Mouse (Mus musculus) lung, embryonic 14.5 days (tissue): ENCODE measurements around the gene Olfr967. TPM values are rescaled to one million over a fixed set of nuclear protein-coding genes. Genes with fewer than 3 reads are reported as not detected.
"Not testable (repeated sequence)": the region's sequence is repeated elsewhere in the genome, so short reads cannot be mapped to it uniquely, and the experiment has no call there.

Source experiments
- ATAC-seq: fragments of 200-750 bp; cut with Nextera tagmentation; 2 replicates; pipeline ENCODE4 v1.8.0; 2017; ENCODE audit warnings: mild to moderate bottlenecking, moderate TSS enrichment, moderate library complexity; ENCODE audit not compliant: insufficient read depth
- DNase-seq: peaks from one replicate; pipeline ENCODE4 v3.0.0-alpha.2; 2015
- H3K27ac ChIP-seq: fragments of 300-500 bp; sonication (generic); 2 replicates; pipeline ENCODE4 v1.5.1; 2014; ENCODE audit warnings: low read depth, mild to moderate bottlenecking, moderate library complexity
- H3K27me3 ChIP-seq: fragments of 300-500 bp; sonication (generic); 2 replicates; pipeline ENCODE4 v1.6.1; 2014; ENCODE audit warnings: low read length, control low read depth; ENCODE audit not compliant: insufficient read depth
- H3K36me3 ChIP-seq: fragments of 300-500 bp; sonication (generic); 2 replicates; pipeline ENCODE4 v1.6.1; 2014; ENCODE audit warnings: control low read depth; ENCODE audit not compliant: insufficient read depth
- H3K4me1 ChIP-seq: fragments of 300-500 bp; sonication (generic); 2 replicates; pipeline ENCODE4 v1.6.1; 2014; ENCODE audit warnings: antibody characterized with exemption, control low read depth; ENCODE audit not compliant: insufficient read depth
- H3K4me2 ChIP-seq: fragments of 300-500 bp; sonication (generic); 2 replicates; pipeline ENCODE4 v1.6.1; 2014; ENCODE audit warnings: mild to moderate bottlenecking
- H3K4me3 ChIP-seq: fragments of 300-500 bp; sonication (generic); 2 replicates; pipeline ENCODE4 v1.5.1; 2014; ENCODE audit warnings: low read depth, low read length
- H3K9ac ChIP-seq: fragments of 300-500 bp; sonication (generic); 2 replicates; pipeline ENCODE4 v1.6.1; 2014
- H3K9me3 ChIP-seq: fragments of 300-500 bp; sonication (generic); 2 replicates; pipeline ENCODE4 v1.6.1; 2016; ENCODE audit warnings: low read depth, low read length, control low read depth
- CTCF ChIP-seq: IDR thresholded peaks from 2 replicates; pipeline ENCODE4 v1.5.1; 2016; ENCODE audit warnings: antibody characterized with exemption, low read depth
- WGBS: fragments of 180-500 bp; shearing (Covaris S2); extraction: QIAGEN DNeasy Blood & Tissue Kit; methylation state at CpG from one replicate; pipeline ENCODE4 v1.1.7; 2014; 5-methylcytosine and 5-hydroxymethylcytosine counted together
- polyA plus RNA-seq: library from polyadenylated mRNA; unstranded; fragments of >200 nt; fragmentation: Nextera tagmentation; extraction: Ambion mirVana; gene quantifications from 2 replicates; pipeline ENCODE4 v1.2.1, GENCODE M21; 2014

Olfr967 gene
- polyA plus RNA-seq: not detected in 2 replicates

DNA sequence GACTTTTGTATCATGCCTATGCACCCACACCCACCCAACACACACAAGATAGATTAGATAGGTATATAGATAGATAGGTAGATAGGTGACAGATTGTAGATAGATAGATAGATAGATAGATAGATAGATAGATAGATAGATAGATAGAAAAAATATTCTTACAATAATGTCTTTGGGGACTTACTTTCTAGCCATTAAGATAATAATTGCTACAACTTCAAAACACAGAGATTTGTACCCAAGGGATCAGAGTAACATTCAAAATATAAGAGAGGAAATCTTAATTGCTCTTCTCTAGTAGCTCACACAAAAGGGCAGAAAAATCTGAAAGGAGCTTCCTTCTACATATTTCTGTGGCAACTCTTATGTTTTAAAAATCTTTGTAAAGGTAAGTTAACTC lies at the start of gene Olfr967:
Gene Olfr967 (plus strand): TSS at position 301 of the 400 bp plus-strand sequence.
- Histone ChIP-seq H3K9me3 (no peaks in the 10 kb centered on the region), H3K36me3 (no peaks in the 10 kb centered on the region)
- no peak for ATAC-seq

GRCm38 (mm10) chr9:39701123-39701522 lies 44.9 kb upstream of the Olfr967 start:
- H3K9me3 ChIP-seq, ATAC-seq, H3K4me3 ChIP-seq, H3K4me2 ChIP-seq, H3K4me1 ChIP-seq, H3K36me3 ChIP-seq, H3K27me3 ChIP-seq, H3K27ac ChIP-seq, H3K9ac ChIP-seq, DNase-seq: not testable (repeated sequence)
- WGBS: 87% methylated on average over 6 of the region's 8 CpGs

More for the DNA sequence above, at the start of gene Olfr967:
- Histone ChIP-seq H3K27ac (no peak within 1 kb of the TSS), H3K9ac (no peak within 1 kb of the TSS), H3K4me1 (no peaks in the 10 kb centered on the region), H3K4me2 (no peak within 1 kb of the TSS), H3K4me3 (no peak within 1 kb of the TSS), H3K27me3 (no peaks in the 10 kb centered on the region)
- TF ChIP-seq CTCF: no peak
- DNase-seq: no peak

DNA sequence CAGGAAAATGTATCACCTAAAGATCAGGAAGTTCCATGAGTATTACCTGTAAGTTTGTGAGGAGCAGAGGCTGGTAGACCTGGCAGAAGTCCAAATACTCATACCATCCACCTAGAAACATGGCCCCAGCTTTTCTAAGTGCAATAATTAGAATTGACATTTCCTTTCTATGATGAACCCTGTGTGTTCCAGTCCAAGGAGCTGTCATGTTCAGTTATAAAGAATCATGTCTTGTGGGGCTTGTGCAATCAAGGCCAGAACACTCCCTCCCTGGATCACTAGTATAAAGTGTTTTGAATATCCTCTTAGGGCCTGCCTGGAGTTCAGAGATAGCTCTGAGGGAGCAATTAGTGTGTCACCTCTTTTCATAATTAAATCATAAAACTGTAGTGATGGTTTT lies 39.0 kb upstream of the Olfr967 start, which contains the start of gene Olfr149:
Gene Olfr149 (minus strand): TSS at position 101 of the 400 bp plus-strand sequence.
- no peak for TF ChIP-seq CTCF
- no peak for ATAC-seq
- DNase-seq: no peak

DNA sequence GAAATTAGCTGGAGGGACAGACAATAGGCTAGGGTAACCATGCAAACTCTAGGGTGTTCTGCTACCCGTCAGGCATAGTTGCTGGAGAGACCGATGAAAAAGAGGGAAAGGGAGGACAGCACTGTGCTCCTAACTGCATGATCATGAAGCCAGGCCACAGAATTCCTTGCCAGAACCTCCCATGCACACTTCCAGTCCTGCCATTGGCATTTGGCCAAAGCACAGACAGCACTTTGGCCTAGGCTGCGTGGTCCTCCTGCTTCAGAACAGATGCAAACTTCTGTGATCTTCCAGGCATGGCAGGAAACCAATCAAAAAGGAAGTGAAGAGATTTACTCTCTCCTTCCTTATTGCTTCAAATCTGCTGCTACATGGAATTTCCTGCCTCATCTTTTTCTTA lies 37.1 kb upstream of the Olfr967 start:
- H3K36me3 ChIP-seq: no peaks in the 10 kb centered on the region
- ATAC-seq (no peak; the same call in 1 of the 2 replicates), DNase-seq (peak; percentile 55)
- no peak for TF ChIP-seq CTCF
- no peak overlapping the region for H3K9ac ChIP-seq
- 46% methylated on average over 3 of the region's 3 CpGs for WGBS
- no peaks in the 10 kb centered on the region for H3K4me1 ChIP-seq
- no peaks in the 10 kb centered on the region for H3K27me3 ChIP-seq
- H3K9me3 ChIP-seq: no peaks in the 10 kb centered on the region
- no peak overlapping the region for H3K4me2 ChIP-seq
- H3K4me3 ChIP-seq: no peak overlapping the region
- no peak overlapping the region for H3K27ac ChIP-seq

More for the DNA sequence above, 39.0 kb upstream of the Olfr967 start, which contains the start of gene Olfr149:
- Histone ChIP-seq H3K4me3 (no peak within 1 kb of the TSS), H3K27me3 (no peaks in the 10 kb centered on the region), H3K4me2 (no peak within 1 kb of the TSS), H3K27ac (no peak within 1 kb of the TSS), H3K4me1 (no peaks in the 10 kb centered on the region), H3K36me3 (no peaks in the 10 kb centered on the region), H3K9ac (no peak within 1 kb of the TSS), H3K9me3 (no peaks in the 10 kb centered on the region)

GRCm38 (mm10) chr9:39711053-39711452 lies 35.0 kb upstream of the Olfr967 start, which contains the start of gene Olfr965:
Olfr965 (plus strand) TSS chr9:39711353.
- Histone ChIP-seq H3K4me3 (no peak within 1 kb of the TSS), H3K4me2 (no peak within 1 kb of the TSS), H3K4me1 (no peaks in the 10 kb centered on the region), H3K9me3 (no peaks in the 10 kb centered on the region), H3K27me3 (no peaks in the 10 kb centered on the region), H3K36me3 (no peaks in the 10 kb centered on the region), H3K9ac (no peak within 1 kb of the TSS), H3K27ac (no peak within 1 kb of the TSS)
- no peak for DNase-seq
- no peak for TF ChIP-seq CTCF
- ATAC-seq: no peak

DNA sequence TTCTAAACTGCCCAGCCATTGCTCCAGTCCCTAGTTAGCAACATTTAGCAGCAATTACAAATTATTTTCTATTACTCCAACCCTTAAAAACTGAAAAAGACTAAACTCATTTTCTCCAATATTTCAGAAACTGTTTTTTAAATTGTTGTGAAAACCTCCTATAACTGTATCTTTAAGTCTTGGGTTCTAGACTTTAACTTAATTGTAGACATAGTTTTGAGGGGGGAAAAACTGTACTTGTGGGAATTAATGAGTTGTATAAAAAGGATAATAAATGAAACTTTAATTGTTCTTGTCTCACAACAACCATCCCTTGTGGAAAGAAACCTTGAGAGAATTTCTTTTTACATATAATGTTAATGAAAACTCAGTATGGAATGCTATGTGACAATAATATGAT lies 15.4 kb upstream of the Olfr967 start, which contains the start of gene Olfr150:
Gene Olfr150 (plus strand): TSS at position 301 of the 400 bp plus-strand sequence.
- no peaks in the 10 kb centered on the region for H3K27me3 ChIP-seq
- no peak for TF ChIP-seq CTCF
- ATAC-seq (no peak), DNase-seq (no peak)
- no peak within 1 kb of the TSS for H3K27ac ChIP-seq
- no peaks in the 10 kb centered on the region for H3K9me3 ChIP-seq
- no peak within 1 kb of the TSS for H3K9ac ChIP-seq
- no peak within 1 kb of the TSS for H3K4me3 ChIP-seq
- H3K4me2 ChIP-seq: no peak within 1 kb of the TSS
- no peaks in the 10 kb centered on the region for H3K4me1 ChIP-seq
- no peaks in the 10 kb centered on the region for H3K36me3 ChIP-seq

- H3K4me2 ChIP-seq: no peak overlapping the region
- no peaks in the 10 kb centered on the region for H3K9me3 ChIP-seq
- no peak overlapping the region for H3K27ac ChIP-seq
- DNase-seq: no peak
- no peaks in the 10 kb centered on the region for H3K4me1 ChIP-seq
- H3K27me3 ChIP-seq: no peaks in the 10 kb centered on the region
- no peak for ATAC-seq
- TF ChIP-seq CTCF: no peak
- no peak overlapping the region for H3K4me3 ChIP-seq
- 78% methylated on average over 1 of the region's 1 CpGs for WGBS
- no peaks in the 10 kb centered on the region for H3K36me3 ChIP-seq
- H3K9ac ChIP-seq: no peak overlapping the region
These were observed 5.3 kb upstream of the Olfr967 start for GRCm38 (mm10) chr9:39740741-39741140.

DNA sequence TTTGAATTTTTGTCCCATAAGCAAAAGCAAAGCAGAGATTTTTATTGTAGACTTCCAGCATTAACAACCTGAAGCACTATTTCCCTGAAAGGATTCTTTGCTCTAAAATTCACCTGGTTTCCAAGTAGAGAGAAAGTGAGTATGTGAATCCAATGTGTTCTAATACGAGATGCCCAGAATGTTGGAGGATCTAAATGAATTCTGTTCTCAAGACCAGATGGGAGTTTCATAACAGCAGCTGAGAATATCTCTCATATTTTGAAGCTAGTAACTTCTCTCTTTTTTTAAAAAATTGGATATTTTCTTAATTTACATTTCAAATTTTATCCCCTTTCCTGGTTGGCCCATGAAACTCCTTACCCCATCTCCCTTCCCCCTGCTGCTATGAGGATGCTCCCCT lies 379 bp downstream of the Olfr967 start:
- Histone ChIP-seq H3K4me3 (no peak overlapping the region), H3K4me1 (no peaks in the 10 kb centered on the region), H3K9me3 (no peaks in the 10 kb centered on the region), H3K27me3 (no peaks in the 10 kb centered on the region), H3K27ac (no peak overlapping the region), H3K9ac (no peak overlapping the region), H3K4me2 (no peak overlapping the region), H3K36me3 (no peaks in the 10 kb centered on the region)
- 92% methylated on average over 1 of the region's 1 CpGs for WGBS
- ATAC-seq (no peak), DNase-seq (no peak)
- TF ChIP-seq CTCF: no peak
